In genomic region chr7:31149751-31150565, GRCm38 (mm10) we compare ENCODE assay signal across 8 mouse cellular contexts. TPM values are rescaled to one million over a fixed set of nuclear protein-coding genes. Genes with fewer than 3 reads are reported as not detected.
DNase-seq lines count a peak whose midpoint lies in the region; ATAC-seq lines count a peak whose summit lies in the region.

No protein-coding gene starts in this region.

- H3K4me2 ChIP-seq in hindbrain, embryonic 12.5 days (replicated peaks) = peak overlapping the region; percentile 72
- peak overlapping the region; percentile 73 for H3K4me2 ChIP-seq in midbrain, embryonic 11.5 days

- H3K4me3 ChIP-seq in heart, embryonic 10.5 days = peak overlapping the region; percentile 91
- peak overlapping the region; percentile 89 for H3K4me3 ChIP-seq in hindbrain, embryonic 12.5 days
- peak overlapping the region; percentile 86 for H3K4me3 ChIP-seq in midbrain, embryonic 11.5 days (ENCODE audit: low read depth, low read length)

- 0 out of 2 replicates have a peak, but pooled peaks cover 2% of the 10 kb centered on the region for H3K9me3 ChIP-seq in heart, embryonic 10.5 days
- no peaks in the 10 kb centered on the region for H3K9me3 ChIP-seq in hindbrain, embryonic 12.5 days (replicated peaks)
- H3K9me3 ChIP-seq in midbrain, embryonic 11.5 days (ENCODE audit: control insufficient read depth, low read length) = no peaks in the 10 kb centered on the region

- peak overlapping the region; percentile 87 for H3K9ac ChIP-seq in hindbrain, embryonic 12.5 days
- peak overlapping the region; percentile 97 for H3K9ac ChIP-seq in midbrain, embryonic 11.5 days (ENCODE audit: low read length)

- ATAC-seq in hindbrain, embryonic 12.5 days (ENCODE audit: low FRiP score) = peak; percentile 17; the same call in 1 of the 2 replicates
- peak; percentile 10 for ATAC-seq in midbrain, embryonic 11.5 days (ENCODE audit: low FRiP score)

- H3K4me1 ChIP-seq in heart, embryonic 10.5 days = peaks cover 63% of the 10 kb centered on the region
- H3K4me1 ChIP-seq in hindbrain, embryonic 12.5 days = peaks cover 37% of the 10 kb centered on the region
- peaks cover 16% of the 10 kb centered on the region for H3K4me1 ChIP-seq in midbrain, embryonic 11.5 days (ENCODE audit: control insufficient read depth, insufficient read depth, low read length)

- intact Hi-C loops in heart, postnatal 14 days (cut with DNase I) = no loop called here

- DNase-seq in heart, embryonic 10.5 days (ENCODE audit: low spot score) = no peak
- DNase-seq in heart, postnatal 14 days = no peak
- peak; percentile 53 to 55 for DNase-seq in B cell, adult 2 months
- peak; percentile 45 for DNase-seq in cerebellum, adult 9-11 months
- peak; percentile 96 for DNase-seq in midbrain, embryonic 11.5 days (ENCODE audit: low spot score, missing footprints)
- peak; percentile 60 for DNase-seq in thymus, postnatal 25 days
- no peak for DNase-seq in gastrocnemius, postnatal 10 days

- no peaks in the 10 kb centered on the region for H3K27me3 ChIP-seq in heart, embryonic 10.5 days (ENCODE audit: insufficient read depth, poor library complexity, severe bottlenecking)
- no peaks in the 10 kb centered on the region for H3K27me3 ChIP-seq in hindbrain, embryonic 12.5 days
- no peaks in the 10 kb centered on the region for H3K27me3 ChIP-seq in midbrain, embryonic 11.5 days (ENCODE audit: control insufficient read depth, insufficient read depth, low read length)

- WGBS in heart, embryonic 10.5 days = 6% methylated on average over 19 of the region's 20 CpGs
- 1% methylated on average over 20 of the region's 20 CpGs for WGBS in hindbrain, embryonic 12.5 days
- 2% methylated on average over 19 of the region's 20 CpGs for WGBS in midbrain, embryonic 11.5 days

- peaks cover 11% of the 10 kb centered on the region; the same call in 1 of the 2 replicates for H3K36me3 ChIP-seq in heart, embryonic 10.5 days
- peaks cover 11% of the 10 kb centered on the region; the same call in 1 of the 2 replicates for H3K36me3 ChIP-seq in hindbrain, embryonic 12.5 days
- H3K36me3 ChIP-seq in midbrain, embryonic 11.5 days (ENCODE audit: control insufficient read depth, insufficient read depth, low read length) = peaks cover 3% of the 10 kb centered on the region; the same call in 1 of the 2 replicates

- H3K27ac ChIP-seq in heart, embryonic 10.5 days = peak overlapping the region; percentile 98
- H3K27ac ChIP-seq in hindbrain, embryonic 12.5 days = peak overlapping the region; percentile 97
- peak overlapping the region; percentile 95 for H3K27ac ChIP-seq in midbrain, embryonic 11.5 days (ENCODE audit: low read depth, low read length)

RNA-seq across cellular contexts. Expression of gene Gramd1a, which starts 5.7 kb away (rescaled TPM):
- polyA plus RNA-seq in heart, embryonic 10.5 days (2016; fragmentation: Nextera tagmentation; extraction: Ambion mirVana) = 58.1 and 70.9 TPM in 2 replicates
- 10 to 100 TPM; 30.3 to 34.1 TPM for total RNA-seq in heart, postnatal 14 days (2021)
- polyA plus RNA-seq in hindbrain, embryonic 12.5 days (2016; fragmentation: Nextera tagmentation; extraction: Ambion mirVana) = 185 and 202 TPM in 2 replicates
- 104 and 109 TPM in 2 replicates for polyA plus RNA-seq in midbrain, embryonic 11.5 days (2014; fragmentation: Nextera tagmentation; extraction: Ambion mirVana)
- total RNA-seq in gastrocnemius, postnatal 10 days (2021) = 10 to 100 TPM; 35.0 to 35.8 TPM

RNA-seq across cellular contexts. Expression of gene Scn1b, which starts 23.2 kb away (rescaled TPM):
- polyA plus RNA-seq in heart, embryonic 10.5 days (2016; fragmentation: Nextera tagmentation; extraction: Ambion mirVana) = 3.9 and 4.3 TPM in 2 replicates
- total RNA-seq in heart, postnatal 14 days (2021) = 10 to 100 TPM; 17.9 to 18.4 TPM
- 2.7 and 3.8 TPM in 2 replicates for polyA plus RNA-seq in hindbrain, embryonic 12.5 days (2016; fragmentation: Nextera tagmentation; extraction: Ambion mirVana)
- 0.52 and 1.1 TPM in 2 replicates for polyA plus RNA-seq in midbrain, embryonic 11.5 days (2014; fragmentation: Nextera tagmentation; extraction: Ambion mirVana)
- total RNA-seq in gastrocnemius, postnatal 10 days (2021) = 100 to 1,000 TPM; 303 to 352 TPM

RNA-seq across cellular contexts. Expression of gene Hpn, which starts 34.9 kb away (rescaled TPM):
- 3.6 and 15.0 TPM in 2 replicates for polyA plus RNA-seq in heart, embryonic 10.5 days (2016; fragmentation: Nextera tagmentation; extraction: Ambion mirVana)
- total RNA-seq in heart, postnatal 14 days (2021) = 1 to 10 TPM; 2.1 to 2.3 TPM
- polyA plus RNA-seq in hindbrain, embryonic 12.5 days (2016; fragmentation: Nextera tagmentation; extraction: Ambion mirVana) = 2.3 and 2.7 TPM in 2 replicates
- 0.44 and 1.2 TPM in 2 replicates for polyA plus RNA-seq in midbrain, embryonic 11.5 days (2014; fragmentation: Nextera tagmentation; extraction: Ambion mirVana)
- total RNA-seq in gastrocnemius, postnatal 10 days (2021) = 1 to 10 TPM; 6.8 to 7.8 TPM

Comparison
In these comparisons a context has a peak if more than half of its experiments do, and no peak if none do; other contexts are left out.
1. DNase-seq: peak in B cell, adult 2 months (2 of 2), cerebellum, adult 9-11 months (single experiment), midbrain, embryonic 11.5 days (single experiment) and thymus, postnatal 25 days (single experiment); none in heart, embryonic 10.5 days (single experiment), heart, postnatal 14 days (0 of 2) and gastrocnemius, postnatal 10 days (single experiment).
2. Peak in every context shown above with its lines, with median percentiles within 50 percentile points of each other: H3K27ac ChIP-seq and H3K4me3 ChIP-seq.